Mouse (Mus musculus): ENCODE results near the gene Cd300lg.

- TF ChIP-seq POLR2A (IDR thresholded peaks at IDR 0.05; ENCODE audit: insufficient read depth, low read length) (no peak), CTCF (IDR thresholded peaks at IDR 0.05; ENCODE audit: low read depth, low read length) (no peak)
Measured at GRCm38 (mm10) chr11:101999466-101999865, 41.8 kb upstream of the Cd300lg start.

All from ES-Bruce4 (cell line).